Mouse (Mus musculus) liver, adult 2 months (tissue): ENCODE results near the gene Ifitm10.

Experiments used
- CTCF ChIP-seq: fragments of 200-500 bp; IDR thresholded peaks from 2 replicates; pipeline ENCODE4 v1.5.1; 2011; ENCODE audit warnings: low read depth, low read length, control low read depth
- POLR2A ChIP-seq: fragments of 200-500 bp; IDR thresholded peaks from 2 replicates; pipeline ENCODE4 v1.6.1; 2011; ENCODE audit warnings: low read length, control low read depth; ENCODE audit not compliant: insufficient read depth; ENCODE audit errors: extremely low read depth

GRCm38 (mm10) chr7:142335151-142335550 lies 38.4 kb downstream of the Ifitm10 start:
- TF ChIP-seq CTCF (no peak), POLR2A (no peak)
